Mouse (Mus musculus): ENCODE data around the gene Lhfpl4.

Lhfpl4 gene

DNA sequence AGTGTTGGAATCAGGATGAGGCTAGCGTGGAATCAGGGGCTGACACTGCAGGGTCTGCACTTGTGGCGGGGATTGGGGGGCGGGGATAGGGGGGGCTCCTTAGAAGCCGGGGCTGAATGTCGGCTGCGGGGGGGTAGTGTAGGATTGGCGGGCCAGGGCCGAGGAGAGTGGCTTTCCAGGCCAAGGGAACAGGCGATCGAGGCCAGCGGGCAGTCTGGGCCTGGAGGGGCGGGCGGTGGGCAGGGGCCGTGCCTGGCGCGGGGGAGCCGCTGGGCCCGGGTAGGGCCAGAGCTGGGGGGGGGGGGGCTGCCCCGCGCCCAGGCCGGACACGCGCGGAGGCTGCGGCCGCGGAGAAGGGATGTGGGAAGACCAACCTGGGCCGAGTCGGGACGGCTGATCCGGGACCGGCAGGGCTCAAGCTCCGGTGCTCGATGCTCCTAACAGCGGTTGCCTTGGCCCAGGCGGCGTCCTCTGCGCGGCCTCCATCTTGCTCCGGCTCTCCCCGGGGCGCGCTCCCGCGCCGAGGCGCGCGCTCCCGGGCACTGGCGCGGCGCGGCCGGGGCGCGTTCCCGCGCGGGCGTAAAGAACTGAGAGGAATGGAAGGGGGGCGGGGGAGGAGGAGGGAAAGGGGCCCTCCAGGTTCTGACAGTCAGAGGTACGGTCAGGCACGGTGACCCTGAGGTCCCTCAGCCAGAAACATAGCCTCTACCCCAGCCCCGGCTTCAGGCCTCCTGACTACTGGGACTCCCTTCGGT is at the start of gene Lhfpl4:
Lhfpl4 (minus strand) TSS at position 544 of the 755 bp plus-strand sequence.
- DNase-seq (ENCODE audit: low spot score) = no peak

DNA sequence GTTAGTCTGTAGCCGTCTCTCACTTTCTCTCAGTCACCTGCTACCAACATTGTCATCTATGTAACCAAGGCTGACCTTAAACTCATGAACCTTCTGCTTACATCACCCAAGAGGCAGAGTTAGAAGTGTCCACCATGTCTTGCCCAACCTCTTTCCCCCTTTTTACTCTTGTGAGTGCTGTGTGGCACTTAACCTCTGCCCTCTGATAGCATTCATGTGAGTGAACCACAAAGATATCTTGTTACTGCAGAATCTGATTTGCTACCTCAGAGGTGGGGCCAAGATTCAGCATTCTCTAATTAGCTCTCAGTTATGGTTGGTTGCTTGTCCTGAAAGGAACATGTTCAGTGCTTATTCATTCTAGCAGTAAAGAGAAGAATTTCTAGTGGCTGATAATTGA is 47.6 kb upstream of the Lhfpl4 start:
- no peak for DNase-seq (ENCODE audit: low spot score)

DNA sequence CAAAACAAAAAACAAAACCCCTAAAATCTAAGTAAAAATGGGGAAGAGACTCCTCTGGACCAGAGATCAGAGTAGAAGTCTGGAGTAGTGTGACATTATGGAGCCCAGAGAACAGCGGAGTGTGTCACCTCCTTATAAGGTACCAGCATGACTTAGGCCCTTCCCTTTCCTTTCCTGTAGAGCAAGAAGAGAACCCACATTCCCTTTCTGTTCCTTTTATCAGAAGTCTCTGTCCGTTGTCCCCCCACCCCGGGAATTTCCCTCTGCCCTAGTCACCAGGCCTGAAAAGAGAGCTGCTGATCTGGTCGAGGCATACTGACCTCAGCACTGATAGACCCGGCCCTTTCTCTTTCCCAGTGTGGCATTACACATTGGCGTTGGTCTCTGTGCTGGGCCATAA is 43.3 kb upstream of the Lhfpl4 start:
- DNase-seq (ENCODE audit: low spot score) = no peak

DNA sequence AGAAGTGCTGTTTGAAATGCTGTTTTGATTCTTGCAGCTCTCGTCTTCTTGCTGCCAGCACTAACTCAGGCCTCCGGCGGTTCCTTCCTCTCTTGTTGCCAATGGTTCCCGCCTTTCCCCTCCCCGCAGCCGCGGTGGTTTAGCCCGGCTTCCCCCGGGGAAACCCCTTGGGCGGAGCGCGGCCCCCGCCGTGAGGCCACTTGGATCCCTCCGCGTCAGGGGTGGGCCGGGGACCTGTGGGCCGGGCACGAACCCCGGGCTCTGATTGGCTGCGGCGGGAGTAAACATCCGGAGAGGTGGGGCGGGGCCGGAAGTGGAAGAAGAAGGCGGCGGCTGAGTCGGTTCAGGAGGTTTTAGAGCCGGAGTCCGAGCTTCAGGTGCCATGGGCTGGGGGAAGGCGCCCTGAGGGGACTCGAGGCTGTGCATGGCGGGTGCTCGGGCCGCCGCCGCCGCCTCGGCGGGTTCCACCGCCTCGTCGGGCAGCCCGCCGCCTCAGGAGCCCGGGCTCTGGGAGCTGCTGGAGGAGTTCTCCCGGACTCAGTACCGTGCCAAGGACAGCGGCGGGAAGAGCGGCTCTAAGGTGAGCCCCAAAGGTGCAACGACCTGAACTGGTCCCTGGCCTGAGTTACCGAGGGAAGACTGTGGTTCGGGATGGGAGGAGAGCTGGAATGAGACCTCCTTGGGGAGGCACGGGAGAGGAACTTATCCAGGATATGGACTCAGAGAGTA is 42.5 kb upstream of the Lhfpl4 start, which contains the start of gene Mtmr14:
Mtmr14 (plus strand) TSS at position 302 of the 729 bp plus-strand sequence.
- peak; percentile 97 for DNase-seq (ENCODE audit: low spot score)

DNA sequence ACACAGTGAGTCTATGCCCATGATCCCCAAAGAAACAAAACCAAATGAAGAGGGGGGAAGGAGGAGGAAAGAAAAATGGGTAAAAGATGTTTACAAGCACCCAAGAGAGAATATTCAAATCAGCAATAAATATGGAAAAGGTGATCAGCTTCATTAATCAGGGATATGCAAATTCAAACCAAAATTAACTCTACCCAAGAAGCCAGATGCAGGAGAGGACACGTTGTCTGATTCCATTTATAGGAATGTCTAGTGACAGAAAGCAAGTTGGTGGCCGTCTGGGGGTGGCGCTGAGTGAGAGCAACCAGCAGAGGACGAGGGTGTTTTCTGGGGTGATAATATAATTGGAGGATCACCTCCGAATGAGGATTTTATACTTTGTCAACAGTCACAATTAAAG is 40.0 kb upstream of the Lhfpl4 start:
- DNase-seq (ENCODE audit: low spot score) = no peak

DNA sequence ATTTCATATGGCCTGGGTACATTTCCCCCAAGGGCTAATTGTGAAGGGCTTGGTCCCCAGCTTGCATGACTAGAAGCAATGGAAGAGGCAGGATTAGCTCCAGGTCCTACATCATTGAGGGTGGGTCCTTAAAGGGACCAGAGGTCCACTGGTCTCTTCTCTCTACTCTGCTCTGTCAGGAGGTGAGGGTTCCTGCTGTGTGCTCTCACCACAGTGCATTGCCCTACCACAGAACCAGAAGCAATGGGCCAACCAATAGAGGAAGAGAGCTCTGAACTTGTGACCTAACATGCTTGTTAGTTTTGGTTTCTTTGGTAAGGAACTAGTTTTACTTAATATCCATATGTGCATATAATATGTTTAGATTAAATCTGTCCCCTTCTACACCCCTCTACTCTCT is 31.5 kb upstream of the Lhfpl4 start:
- no peak for DNase-seq (ENCODE audit: low spot score)

DNA sequence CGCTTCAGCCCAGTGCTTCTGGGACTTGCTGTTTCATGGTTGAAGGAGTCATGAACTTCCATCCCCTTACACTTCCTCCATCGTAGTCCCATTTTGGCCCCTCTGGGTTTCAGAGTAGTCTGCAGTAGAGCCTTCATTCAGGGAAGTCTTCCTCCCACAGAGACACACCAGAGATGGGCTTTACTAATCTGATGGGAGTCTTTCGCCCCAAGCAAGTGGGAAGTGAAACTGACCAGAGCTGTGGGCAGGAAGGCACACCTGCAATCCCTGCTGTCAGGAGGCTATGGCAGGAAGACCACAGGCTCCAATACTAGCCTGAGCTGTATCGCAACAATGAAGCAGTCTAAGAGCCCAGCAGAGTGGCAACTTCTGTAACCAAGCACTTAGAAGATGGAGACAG is 30.6 kb upstream of the Lhfpl4 start:
- DNase-seq (ENCODE audit: low spot score) = no peak

DNA sequence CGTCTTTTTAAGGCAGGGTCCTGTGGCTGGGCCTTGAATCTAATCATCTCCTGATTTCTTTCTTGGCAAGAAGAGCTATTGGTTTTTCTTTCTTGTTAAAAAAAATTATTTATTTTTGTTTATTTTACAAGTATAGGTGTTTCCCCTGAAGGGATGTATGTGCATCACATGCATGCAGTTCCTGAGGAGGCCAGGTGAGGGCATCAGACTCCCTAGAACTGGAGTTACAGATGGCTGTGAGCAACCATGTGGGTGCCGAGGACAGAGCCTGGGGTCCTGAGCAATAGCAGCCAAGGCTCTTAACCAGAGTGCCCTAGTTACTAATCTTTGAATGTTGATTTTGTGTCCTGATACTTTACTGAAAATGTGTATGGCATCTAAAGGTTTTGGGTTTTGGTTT is 21.1 kb upstream of the Lhfpl4 start:
- DNase-seq (ENCODE audit: low spot score) = no peak

DNA sequence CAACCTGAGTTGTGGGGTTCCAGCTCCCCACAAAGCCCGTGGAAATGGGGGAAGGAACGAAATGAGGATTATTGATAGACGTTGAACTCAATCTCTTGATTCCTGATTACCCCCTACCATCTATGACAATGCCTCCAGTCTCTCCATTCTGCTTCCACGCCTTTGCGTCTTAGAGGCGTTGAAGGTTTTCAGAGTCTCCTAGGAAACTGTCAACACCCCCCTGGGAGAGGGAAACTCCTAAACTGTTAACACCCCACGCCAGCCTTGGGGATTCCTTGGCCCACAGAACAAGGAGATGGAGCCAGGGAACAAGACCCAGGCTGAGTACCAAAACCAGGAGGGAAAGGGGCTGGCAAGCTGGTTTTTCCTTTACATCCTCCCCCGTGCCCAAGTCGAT is 410 bp upstream of the Lhfpl4 start:
- no peak for DNase-seq (ENCODE audit: low spot score)

DNA sequence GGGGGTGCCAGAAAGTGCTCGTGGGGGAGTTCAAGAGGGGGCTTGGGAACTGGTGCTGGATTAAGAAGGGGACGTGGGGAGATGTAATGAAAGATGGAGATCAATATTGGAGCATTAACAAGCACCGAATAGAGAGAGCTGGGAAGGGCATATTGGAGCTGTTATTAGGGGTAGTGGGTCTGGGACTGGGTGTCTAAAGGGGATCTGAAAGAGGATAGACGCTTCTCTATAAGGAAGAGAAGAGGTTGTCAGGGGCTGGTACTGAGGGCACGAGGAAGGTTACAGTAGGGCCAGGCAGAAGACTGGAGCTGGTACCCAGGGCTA is 705 bp downstream of the Lhfpl4 start:
- DNase-seq (ENCODE audit: low spot score) = no peak

DNA sequence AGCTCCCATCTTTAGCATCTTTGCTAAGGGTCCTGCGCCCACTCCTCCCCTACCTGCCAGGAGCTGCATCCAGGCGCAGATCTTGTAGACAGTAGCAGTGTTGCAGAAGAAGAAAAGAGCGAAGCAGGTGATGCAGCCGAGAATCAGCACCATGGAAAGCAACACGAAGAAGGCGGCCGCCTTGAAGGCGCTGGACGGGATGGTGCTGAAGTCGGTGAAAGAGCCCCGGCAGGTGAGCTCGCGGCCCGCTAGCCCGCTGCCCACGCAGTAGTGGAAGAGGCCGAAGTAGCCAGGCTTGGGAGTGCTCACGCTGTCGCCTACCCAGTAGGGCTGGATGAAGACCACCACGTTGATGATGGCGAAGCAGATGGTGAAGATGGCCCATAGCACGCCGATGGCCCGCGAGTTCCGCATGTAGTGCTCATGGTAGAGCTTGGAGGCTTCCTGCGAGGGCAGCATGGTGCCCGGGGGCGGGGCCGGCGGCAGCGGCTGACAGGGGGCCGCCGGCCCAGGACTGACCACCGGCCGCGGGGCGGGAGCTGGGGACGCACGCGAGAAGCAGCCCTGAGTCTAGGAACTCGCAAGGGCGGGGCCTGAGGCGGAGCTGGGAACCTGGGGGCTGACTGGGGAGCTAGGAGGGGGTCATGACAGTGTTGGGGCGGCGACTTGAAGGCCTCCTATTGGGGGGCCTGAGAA is 1.3 kb downstream of the Lhfpl4 start:
- DNase-seq (ENCODE audit: low spot score) = no peak

DNA sequence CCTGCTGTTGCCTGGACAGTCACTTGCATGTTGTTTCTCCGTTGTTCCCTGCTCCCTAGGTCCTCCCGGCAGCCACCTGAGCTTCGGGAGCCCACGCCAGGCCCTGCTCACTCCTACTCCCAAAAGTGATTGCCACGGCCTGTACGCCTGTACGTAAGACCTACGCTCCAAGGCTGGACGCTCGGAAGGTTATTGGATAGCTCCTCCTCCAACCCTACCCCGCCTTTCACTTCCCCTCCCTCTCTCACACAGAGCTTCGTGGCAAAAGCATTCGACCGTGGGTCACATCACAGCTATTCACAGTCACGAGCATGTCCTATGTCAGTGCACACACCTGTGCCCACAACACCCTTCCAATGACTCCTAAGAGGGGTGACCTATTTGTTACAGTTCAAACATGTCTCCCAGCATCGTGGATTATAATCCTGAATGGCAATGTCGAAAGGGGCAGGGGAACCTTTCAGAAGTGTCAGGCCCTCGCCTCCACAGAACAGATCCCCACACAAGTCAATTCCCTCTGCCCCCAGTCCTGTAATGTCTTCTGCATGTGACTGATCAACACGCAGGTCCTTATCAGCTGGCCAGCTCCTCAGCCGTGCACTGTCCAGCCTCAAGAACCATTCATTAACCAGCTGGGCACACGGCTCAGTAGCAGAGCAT is 10.2 kb downstream of the Lhfpl4 start:
- DNase-seq (ENCODE audit: low spot score) = no peak

DNA sequence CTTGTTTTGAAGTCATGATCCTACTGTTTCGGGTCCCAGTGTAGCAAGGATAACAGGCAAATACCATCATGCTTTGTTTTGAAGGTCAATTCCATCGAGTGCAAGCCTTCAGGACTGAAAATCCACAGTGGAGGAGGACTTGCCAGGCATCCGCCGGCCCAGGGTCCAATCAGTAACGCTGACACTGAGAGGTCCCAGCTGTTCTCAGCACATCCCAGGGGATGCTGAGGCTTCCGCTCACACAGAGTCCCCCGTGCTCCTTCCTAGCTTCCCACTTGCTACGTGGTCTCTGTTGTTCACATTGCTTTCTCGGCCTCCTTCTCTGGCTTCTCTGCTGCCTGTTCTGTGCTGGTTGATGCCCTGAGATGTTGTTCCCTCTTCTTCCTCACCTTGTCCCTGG is 11.0 kb downstream of the Lhfpl4 start:
- DNase-seq (ENCODE audit: low spot score) = no peak

DNA sequence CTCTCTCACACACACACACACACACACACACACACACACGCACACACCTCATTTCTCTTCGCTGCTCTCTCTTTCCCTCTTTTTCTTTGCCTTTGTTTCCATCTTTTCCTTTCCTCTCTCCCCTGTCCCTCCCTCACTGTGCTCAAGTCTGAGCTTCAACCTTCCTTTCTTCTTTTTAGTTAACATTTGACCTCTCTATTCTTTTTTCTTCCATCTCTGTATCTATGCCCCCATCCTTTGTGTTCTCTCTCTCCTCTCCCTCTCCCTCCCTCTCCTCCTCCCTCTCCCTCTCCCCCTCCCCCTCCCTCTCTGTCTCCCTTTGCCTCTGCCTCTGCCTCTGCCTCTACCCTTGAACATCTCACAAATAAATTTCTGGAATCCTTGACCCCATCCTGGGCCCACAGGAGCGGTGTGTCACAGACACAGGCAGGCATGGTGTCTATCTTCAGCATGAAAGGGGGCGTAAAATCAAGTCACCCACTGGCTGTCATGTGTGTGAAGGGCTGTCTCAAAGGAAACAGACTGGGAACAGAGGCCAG is 15.9 kb downstream of the Lhfpl4 start:
- DNase-seq (ENCODE audit: low spot score) = no peak

DNA sequence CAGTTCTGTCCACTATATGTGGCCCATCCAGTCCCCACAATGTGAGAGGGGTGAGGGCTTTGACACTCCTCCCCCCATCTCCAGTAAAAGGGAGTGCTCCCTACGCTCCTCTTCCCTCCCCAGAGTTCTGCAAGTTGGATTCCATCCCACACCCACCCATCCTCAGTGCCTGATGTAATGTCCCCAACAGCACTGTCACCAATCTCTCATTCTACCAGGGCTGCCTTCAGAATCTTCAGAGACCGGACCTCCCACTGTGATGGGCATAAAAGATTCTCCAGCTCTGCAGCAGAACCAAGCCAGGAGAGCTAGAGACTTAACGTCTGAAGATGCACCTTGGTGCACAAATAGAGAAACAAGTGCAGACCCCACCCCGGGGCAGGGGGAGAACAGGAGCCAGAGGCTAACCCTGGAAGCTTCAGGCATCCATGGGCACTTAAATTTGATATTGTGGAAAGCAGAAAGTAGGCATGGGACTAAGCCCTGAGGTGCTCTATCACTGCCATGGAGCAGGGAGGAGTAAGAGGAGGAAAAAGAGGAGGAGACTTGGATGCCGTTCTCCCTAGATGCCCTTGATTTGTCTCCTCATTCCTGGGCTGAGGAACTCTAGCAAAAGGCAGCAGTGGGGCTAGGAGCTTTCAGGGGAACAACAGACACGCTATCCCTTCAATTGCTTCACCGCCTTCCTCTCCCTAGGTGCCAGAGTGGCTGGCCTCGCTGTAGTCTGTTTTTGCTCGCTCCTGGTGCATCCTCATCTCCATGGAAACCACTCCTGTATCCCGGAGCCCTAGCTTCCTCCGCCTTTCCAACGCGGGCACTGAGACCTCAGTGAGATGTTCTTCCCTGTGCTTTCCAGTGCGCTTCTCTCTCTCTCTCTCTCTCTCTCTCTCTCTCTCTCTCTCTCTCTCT is 16.6 kb downstream of the Lhfpl4 start:
- no peak for DNase-seq (ENCODE audit: low spot score)

DNA sequence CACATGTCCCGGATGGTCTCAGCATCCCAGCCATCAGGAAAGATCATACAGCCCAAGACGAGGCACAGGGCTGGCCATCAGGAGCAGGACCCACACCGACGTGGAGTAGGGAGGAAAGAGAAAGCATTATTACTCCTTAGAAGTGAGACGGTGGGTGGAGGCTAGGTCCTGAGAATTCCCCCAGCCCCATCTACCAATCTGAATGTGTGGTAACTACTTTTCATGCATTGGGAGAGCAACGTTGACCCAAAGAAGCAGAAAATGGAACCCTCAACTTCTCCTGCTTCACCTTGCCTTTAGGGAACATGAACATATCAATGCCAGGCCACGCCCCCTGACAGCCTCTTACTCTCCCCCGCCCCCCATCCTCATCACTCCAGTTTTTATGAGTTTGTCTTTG is 18.6 kb downstream of the Lhfpl4 start:
- DNase-seq (ENCODE audit: low spot score) = no peak

DNA sequence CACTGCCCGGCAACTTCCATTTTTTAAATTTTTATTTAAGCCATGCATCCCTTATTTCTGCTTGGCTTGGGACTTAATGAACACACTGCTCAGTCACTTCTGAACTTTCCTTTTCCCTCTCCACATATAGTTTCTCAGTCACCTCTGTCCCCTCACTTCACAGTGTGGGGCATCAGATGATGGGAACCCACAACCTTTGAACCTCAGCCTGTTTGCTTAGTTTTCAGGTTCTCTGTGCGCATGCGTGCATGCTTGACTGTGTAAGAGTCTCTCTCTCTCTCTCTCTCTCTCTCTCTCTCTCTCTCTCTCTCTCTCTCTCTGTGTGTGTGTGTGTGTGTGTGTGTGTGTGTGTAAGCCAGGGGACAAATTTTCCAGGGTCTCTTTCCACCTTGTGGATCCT is 19.7 kb downstream of the Lhfpl4 start:
- no peak for DNase-seq (ENCODE audit: low spot score)

DNA sequence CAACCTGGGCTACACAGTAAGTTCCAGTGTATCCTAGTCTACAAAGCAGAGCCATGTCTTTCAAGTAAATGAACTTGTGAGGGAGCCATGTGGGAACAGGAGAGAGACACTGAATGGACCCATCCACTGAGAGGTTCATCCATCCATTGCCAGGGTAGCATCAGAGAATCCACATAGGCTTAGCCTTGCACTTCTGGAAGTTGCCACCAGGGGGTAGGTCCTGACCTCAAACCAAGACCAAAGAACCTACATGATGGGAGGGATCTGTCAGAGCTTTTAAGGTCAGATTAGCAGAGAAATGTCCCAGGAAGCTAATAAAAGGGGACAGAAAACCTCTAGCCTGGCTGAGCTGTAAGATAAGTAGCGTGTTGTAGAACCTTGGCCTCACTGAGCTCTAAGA is 22.6 kb downstream of the Lhfpl4 start:
- no peak for DNase-seq (ENCODE audit: low spot score)

DNA sequence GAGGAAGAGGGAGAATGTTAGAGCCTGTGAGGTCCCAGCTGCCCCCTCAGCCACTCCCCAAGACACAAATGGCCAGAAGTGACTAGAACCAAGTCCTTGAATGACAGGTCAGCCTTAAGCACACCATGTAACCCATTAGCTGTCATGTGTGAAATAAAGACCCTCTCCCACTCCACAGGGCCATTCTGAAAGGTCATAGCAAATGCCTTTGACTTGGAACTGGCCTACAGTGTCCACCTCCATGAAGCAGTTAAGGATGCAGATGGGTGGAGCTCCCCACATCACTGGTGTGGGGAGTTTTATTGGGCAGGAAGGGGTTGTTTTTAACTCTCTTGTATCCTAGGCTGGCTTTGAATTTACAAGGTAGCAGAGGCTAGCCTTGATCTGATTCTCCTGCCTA is 23.2 kb downstream of the Lhfpl4 start:
- no peak for DNase-seq (ENCODE audit: low spot score)

DNA sequence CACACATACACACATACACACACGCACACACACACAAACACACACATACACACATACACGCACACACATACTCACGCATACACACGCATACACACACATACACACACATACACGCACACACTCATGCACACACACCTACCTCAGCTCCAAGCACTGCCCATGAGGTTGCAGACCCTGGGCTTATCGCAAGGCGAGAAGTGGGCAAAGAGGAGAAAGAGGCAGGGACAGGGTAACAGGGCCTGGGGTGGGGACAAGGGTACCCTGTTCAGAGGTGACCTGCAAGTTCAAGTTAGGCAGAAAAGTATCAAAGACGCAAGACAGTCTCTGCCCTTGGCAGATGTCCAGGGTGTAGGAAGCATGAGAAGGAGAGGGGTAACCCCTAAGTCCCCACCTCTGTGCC is 24.5 kb downstream of the Lhfpl4 start:
- no peak for DNase-seq (ENCODE audit: low spot score)

DNA sequence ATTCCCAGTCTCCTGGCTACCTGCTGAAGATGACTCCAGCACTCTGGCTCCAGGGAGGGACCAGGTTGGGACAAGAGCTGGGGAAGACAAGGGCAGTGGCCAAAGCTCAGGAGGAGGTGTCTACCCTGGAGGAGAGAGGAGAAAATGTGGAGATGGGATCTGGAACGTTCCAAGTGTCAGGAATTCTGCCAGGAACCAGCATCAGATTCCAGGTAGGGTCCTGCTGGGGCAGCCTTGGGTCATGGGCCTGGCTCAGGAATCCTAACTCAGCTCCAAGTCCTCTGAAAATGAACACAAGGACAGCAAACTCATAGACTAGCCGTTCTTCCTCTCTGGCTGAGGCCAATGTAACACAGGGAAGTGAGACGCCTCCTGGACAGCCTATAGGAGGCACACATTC is 25.3 kb downstream of the Lhfpl4 start:
- DNase-seq (ENCODE audit: low spot score) = no peak
